Mouse (Mus musculus): ENCODE results near the gene Clip2.

Clip2 gene

GRCm38 (mm10) chr5:134564272-134564671, 12.0 kb upstream of the Clip2 start:
- no peak for DNase-seq

GRCm38 (mm10) chr5:134560450-134561171, 8.4 kb upstream of the Clip2 start:
- no peak for DNase-seq

- no peak for DNase-seq
Observed at GRCm38 (mm10) chr5:134560071-134560449, 7.8 kb upstream of the Clip2 start, which contains the start of gene Syna. Syna (minus strand) TSS chr5:134560171.

- DNase-seq, result peak; percentile 79
Observed at GRCm38 (mm10) chr5:134555463-134556164, 3.4 kb upstream of the Clip2 start.

- DNase-seq, result no peak
Observed at GRCm38 (mm10) chr5:134553951-134554546, 1.8 kb upstream of the Clip2 start.

- peak; percentile 63 for DNase-seq
Observed at GRCm38 (mm10) chr5:134551233-134552109, 763 bp downstream of the Clip2 start.

GRCm38 (mm10) chr5:134550836-134551232, 1.4 kb downstream of the Clip2 start:
- DNase-seq, result no peak

- no peak for DNase-seq
Observed at GRCm38 (mm10) chr5:134549640-134550168, 2.5 kb downstream of the Clip2 start.

- no peak for DNase-seq
Observed at GRCm38 (mm10) chr5:134548306-134548705, 3.9 kb downstream of the Clip2 start.

GRCm38 (mm10) chr5:134546790-134547189, 5.4 kb downstream of the Clip2 start:
- DNase-seq, result no peak

GRCm38 (mm10) chr5:134545242-134545629, 7.0 kb downstream of the Clip2 start:
- DNase-seq, result no peak

- no peak for DNase-seq
Observed at GRCm38 (mm10) chr5:134544516-134545241, 7.6 kb downstream of the Clip2 start.

- DNase-seq, result no peak
Observed at GRCm38 (mm10) chr5:134541640-134542039, 10.6 kb downstream of the Clip2 start.

- DNase-seq, result no peak
Observed at GRCm38 (mm10) chr5:134540881-134541280, 11.4 kb downstream of the Clip2 start.

- DNase-seq, result peak; percentile 49
Observed at GRCm38 (mm10) chr5:134539891-134540290, 12.3 kb downstream of the Clip2 start.

- no peak for DNase-seq
Observed at GRCm38 (mm10) chr5:134536036-134536435, 16.2 kb downstream of the Clip2 start.

- no peak for DNase-seq
Observed at GRCm38 (mm10) chr5:134532417-134532816, 19.8 kb downstream of the Clip2 start.

- DNase-seq, result peak; percentile 54
Observed at GRCm38 (mm10) chr5:134531585-134531984, 20.6 kb downstream of the Clip2 start.

GRCm38 (mm10) chr5:134530830-134531229, 21.4 kb downstream of the Clip2 start:
- DNase-seq, result peak; percentile 87

GRCm38 (mm10) chr5:134528488-134528887, 23.7 kb downstream of the Clip2 start:
- DNase-seq, result no peak

- no peak for DNase-seq
Observed at GRCm38 (mm10) chr5:134525971-134526711, 26.1 kb downstream of the Clip2 start.
